Mouse (Mus musculus): ENCODE data around the gene Znhit1. TPM values are rescaled to one million over a fixed set of nuclear protein-coding genes. Genes with fewer than 3 reads are reported as not detected.

Gene Znhit1
- polyA plus RNA-seq, 1 experiment from 2014 or later: 111 TPM

MicroRNAs encoded within 50 kb of the gene (microRNA counts, 519-probe panel; counts per million panel counts)
- not detected for microRNA mmu-miR-702

Small RNA genes within 50 kb of the gene (microRNA-seq; reads per million reads assigned to microRNA genes)
- 18.3 reads per million, percentile 34 among the genes with 10 or more reads in this experiment for gene Mir702

Other genes with a start within 250 kb of the Znhit1 start
- gene Col26a1, start 104.8 kb downstream of the Znhit1 start, polyA plus RNA-seq (2015; fragmentation: Nextera tagmentation; extraction: Ambion mirVana): 136 and 141 TPM in 2 replicates
- gene Ift22, start 79.9 kb downstream of the Znhit1 start, polyA plus RNA-seq (2015; fragmentation: Nextera tagmentation; extraction: Ambion mirVana): 60.4 and 65.8 TPM in 2 replicates
- gene Fis1, start 34.7 kb downstream of the Znhit1 start, polyA plus RNA-seq (2015; fragmentation: Nextera tagmentation; extraction: Ambion mirVana): 263 and 274 TPM in 2 replicates
- gene Cldn15, start 21.4 kb downstream of the Znhit1 start, polyA plus RNA-seq (2015; fragmentation: Nextera tagmentation; extraction: Ambion mirVana): 0.10 and 0.20 TPM in 2 replicates
- gene Plod3, start 1.0 kb downstream of the Znhit1 start, polyA plus RNA-seq (2015; fragmentation: Nextera tagmentation; extraction: Ambion mirVana): 63.1 and 65.1 TPM in 2 replicates
- gene Vgf, start 38.4 kb upstream of the Znhit1 start, polyA plus RNA-seq (2015; fragmentation: Nextera tagmentation; extraction: Ambion mirVana): 0.08 and 0.11 TPM in 2 replicates
- 156 and 159 TPM in 2 replicates for gene Ap1s1, start 58.1 kb upstream of the Znhit1 start, polyA plus RNA-seq (2015; fragmentation: Nextera tagmentation; extraction: Ambion mirVana)
- 0.28 and 0.83 TPM in 2 replicates for gene Serpine1, start 84.2 kb upstream of the Znhit1 start, polyA plus RNA-seq (2015; fragmentation: Nextera tagmentation; extraction: Ambion mirVana)
- gene Trim56, start 128.2 kb upstream of the Znhit1 start, polyA plus RNA-seq (2015; fragmentation: Nextera tagmentation; extraction: Ambion mirVana): 6.9 and 7.5 TPM in 2 replicates
- gene Muc3, start 161.3 kb upstream of the Znhit1 start, polyA plus RNA-seq (2015; fragmentation: Nextera tagmentation; extraction: Ambion mirVana): not detected in 2 replicates
- 0.10 TPM in 1 of 2 replicates, not detected in the other for gene Muc3a, start 224.4 kb upstream of the Znhit1 start, polyA plus RNA-seq (2015; fragmentation: Nextera tagmentation; extraction: Ambion mirVana)